Mouse (Mus musculus) hindbrain, embryonic 11.5 days (tissue): ENCODE measurements around the gene Olfr1034. TPM values are rescaled to one million over a fixed set of nuclear protein-coding genes. Genes with fewer than 3 reads are reported as not detected.

Experiments used
- ATAC-seq: fragments of 200-750 bp; cut with Nextera tagmentation; 2 replicates; pipeline ENCODE4 v1.8.0; 2017; ENCODE audit warnings: mild to moderate bottlenecking, moderate TSS enrichment, moderate library complexity; ENCODE audit not compliant: low FRiP score
- DNase-seq: peaks from one replicate; pipeline ENCODE4 v3.0.0-alpha.2; 2015; ENCODE audit warnings: low spot score
- H3K27ac ChIP-seq: fragments of 300-500 bp; sonication (generic); 2 replicates; pipeline ENCODE4 v1.5.1; 2014; ENCODE audit warnings: mild to moderate bottlenecking, low read depth, low read length
- H3K27me3 ChIP-seq: fragments of 300-500 bp; sonication (generic); 2 replicates; pipeline ENCODE4 v1.6.1; 2014; ENCODE audit warnings: mild to moderate bottlenecking, low read length, moderate library complexity, mixed read lengths; ENCODE audit not compliant: control insufficient read depth, insufficient read depth
- H3K36me3 ChIP-seq: fragments of 300-500 bp; sonication (generic); 2 replicates; pipeline ENCODE4 v1.6.1; 2014; ENCODE audit warnings: mild to moderate bottlenecking, low read length, moderate library complexity, mixed read lengths; ENCODE audit not compliant: control insufficient read depth, insufficient read depth
- H3K4me1 ChIP-seq: fragments of 300-500 bp; sonication (generic); replicated peaks from 2 replicates; pipeline ENCODE4 v1.6.1; 2014; ENCODE audit warnings: low read length, mixed read lengths; ENCODE audit not compliant: control insufficient read depth, insufficient read depth
- H3K4me2 ChIP-seq: fragments of 300-500 bp; sonication (generic); replicated peaks from 2 replicates; pipeline ENCODE4 v1.6.1; 2014; ENCODE audit warnings: mild to moderate bottlenecking, low read depth, low read length
- H3K4me3 ChIP-seq: fragments of 300-500 bp; sonication (generic); 2 replicates; pipeline ENCODE4 v1.5.1; 2014; ENCODE audit warnings: low read depth, low read length
- H3K9ac ChIP-seq: fragments of 300-500 bp; sonication (generic); 2 replicates; pipeline ENCODE4 v1.6.1; 2014; ENCODE audit warnings: low read depth, low read length
- H3K9me3 ChIP-seq: fragments of 300-500 bp; sonication (generic); 2 replicates; pipeline ENCODE4 v1.6.1; 2016; ENCODE audit warnings: low read length; ENCODE audit not compliant: control insufficient read depth
- WGBS: fragments of 180-500 bp; shearing (Covaris S2); extraction: QIAGEN DNeasy Blood & Tissue Kit; methylation state at CpG from one replicate; pipeline ENCODE4 v1.1.7; 2014; 5-methylcytosine and 5-hydroxymethylcytosine counted together
- polyA plus RNA-seq: library from polyadenylated mRNA; unstranded; fragments of >200 nt; fragmentation: Nextera tagmentation; extraction: Ambion mirVana; gene quantifications from 2 replicates; pipeline ENCODE4 v1.2.1, GENCODE M21; 2014

Olfr1034 gene
- polyA plus RNA-seq, 1 experiment from 2014 or later: not detected

DNA sequence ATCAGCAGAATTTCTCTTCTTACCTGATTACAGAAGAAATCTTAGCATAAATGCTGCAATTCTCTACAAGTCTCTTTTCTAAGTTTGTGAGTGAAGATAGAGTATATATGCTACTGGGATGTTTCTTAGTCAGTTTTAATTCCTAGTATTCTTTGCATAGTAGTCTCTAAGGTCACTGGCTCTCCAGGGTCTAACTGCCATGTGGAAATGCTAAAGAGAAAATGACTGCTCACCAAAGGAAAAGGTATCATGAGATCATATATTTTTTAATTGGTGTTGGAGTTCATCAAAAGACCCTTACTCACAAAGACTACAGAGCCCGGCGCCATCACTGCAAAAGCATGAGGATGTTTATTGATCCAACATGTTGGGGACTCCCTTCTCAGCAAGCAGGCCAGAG, 41.6 kb downstream of the Olfr1034 start, which contains the start of gene Olfr1037:
Gene Olfr1037, minus strand, starts transcription at position 101 of the 400 bp plus-strand sequence.
- DNase-seq (no peak), ATAC-seq (no peak)
- Histone ChIP-seq H3K27me3 (no peaks in the 10 kb centered on the region), H3K4me1 (no peaks in the 10 kb centered on the region), H3K27ac (no peak within 1 kb of the TSS), H3K36me3 (no peaks in the 10 kb centered on the region), H3K4me3 (no peak within 1 kb of the TSS), H3K9me3 (no peaks in the 10 kb centered on the region), H3K4me2 (no peak within 1 kb of the TSS), H3K9ac (no peak within 1 kb of the TSS)
- 91% methylated on average over 2 of the region's 2 CpGs for WGBS

Other genes starting within 250 kb of the Olfr1034 start
- not detected in 2 replicates for gene Olfr1016, start 243.3 kb upstream of the Olfr1034 start, polyA plus RNA-seq
- not detected in 2 replicates for gene Olfr1018, start 227.4 kb upstream of the Olfr1034 start, polyA plus RNA-seq
- gene Olfr1019, start 200.4 kb upstream of the Olfr1034 start, polyA plus RNA-seq: not detected in 2 replicates
- gene Olfr1020, start 198.8 kb upstream of the Olfr1034 start, polyA plus RNA-seq: not detected in 2 replicates
- not detected in 2 replicates for gene Olfr1022, start 177.3 kb upstream of the Olfr1034 start, polyA plus RNA-seq
- gene Olfr1023, start 160.2 kb upstream of the Olfr1034 start, polyA plus RNA-seq: not detected in 2 replicates
- gene Olfr1024, start 140.8 kb upstream of the Olfr1034 start, polyA plus RNA-seq: not detected in 2 replicates
- gene Olfr1025-ps1, start 130.7 kb upstream of the Olfr1034 start, polyA plus RNA-seq: not detected in 2 replicates
- not detected in 2 replicates for gene Olfr1026, start 124.3 kb upstream of the Olfr1034 start, polyA plus RNA-seq
- not detected in 2 replicates for gene Olfr1028, start 95.4 kb upstream of the Olfr1034 start, polyA plus RNA-seq
- gene Olfr1029, start 72.0 kb upstream of the Olfr1034 start, polyA plus RNA-seq: not detected in 2 replicates
- not detected in 2 replicates for gene Olfr1030, start 66.6 kb upstream of the Olfr1034 start, polyA plus RNA-seq
- not detected in 2 replicates for gene Olfr1031, start 55.6 kb upstream of the Olfr1034 start, polyA plus RNA-seq
- gene Olfr1032, start 40.3 kb upstream of the Olfr1034 start, polyA plus RNA-seq: not detected in 2 replicates
- not detected in 2 replicates for gene Olfr1033, start 25.2 kb upstream of the Olfr1034 start, polyA plus RNA-seq
- gene Olfr1036, start 28.1 kb downstream of the Olfr1034 start, polyA plus RNA-seq: not detected in 2 replicates
- gene Olfr1037, start 41.5 kb downstream of the Olfr1034 start, polyA plus RNA-seq: not detected in 2 replicates
- not detected in 2 replicates for gene Olfr1039, start 90.1 kb downstream of the Olfr1034 start, polyA plus RNA-seq
- gene Olfr1040, start 100.9 kb downstream of the Olfr1034 start, polyA plus RNA-seq: not detected in 2 replicates
- not detected in 2 replicates for gene Olfr1042, start 116.0 kb downstream of the Olfr1034 start, polyA plus RNA-seq
- gene Olfr1043, start 121.7 kb downstream of the Olfr1034 start, polyA plus RNA-seq: not detected in 2 replicates
- not detected in 2 replicates for gene Olfr1044, start 132.0 kb downstream of the Olfr1034 start, polyA plus RNA-seq
- gene Olfr52, start 139.8 kb downstream of the Olfr1034 start, polyA plus RNA-seq: not detected in 2 replicates
- not detected in 2 replicates for gene Olfr1045, start 157.1 kb downstream of the Olfr1034 start, polyA plus RNA-seq
- not detected in 2 replicates for gene Olfr1046, start 173.5 kb downstream of the Olfr1034 start, polyA plus RNA-seq
- gene Olfr1047, start 185.5 kb downstream of the Olfr1034 start, polyA plus RNA-seq: not detected in 2 replicates
- not detected in 2 replicates for gene Olfr1048, start 194.4 kb downstream of the Olfr1034 start, polyA plus RNA-seq
- not detected in 2 replicates for gene Olfr1049, start 212.5 kb downstream of the Olfr1034 start, polyA plus RNA-seq
- not detected in 2 replicates for gene Olfr1051, start 233.2 kb downstream of the Olfr1034 start, polyA plus RNA-seq
- not detected in 2 replicates for gene Olfr1052, start 246.6 kb downstream of the Olfr1034 start, polyA plus RNA-seq